Mouse (Mus musculus) embryo, embryonic 10 days (tissue): ENCODE results near the gene Duxbl1.
"Not testable (repeated sequence)": the region's sequence is repeated elsewhere in the genome, so short reads cannot be mapped to it uniquely, and the experiment has no call there.

Source experiments
- DNase-seq: peaks from one replicate; pipeline ENCODE4 v3.0.0-alpha.2; 2015; ENCODE audit warnings: low spot score

Duxbl1 gene

DNA sequence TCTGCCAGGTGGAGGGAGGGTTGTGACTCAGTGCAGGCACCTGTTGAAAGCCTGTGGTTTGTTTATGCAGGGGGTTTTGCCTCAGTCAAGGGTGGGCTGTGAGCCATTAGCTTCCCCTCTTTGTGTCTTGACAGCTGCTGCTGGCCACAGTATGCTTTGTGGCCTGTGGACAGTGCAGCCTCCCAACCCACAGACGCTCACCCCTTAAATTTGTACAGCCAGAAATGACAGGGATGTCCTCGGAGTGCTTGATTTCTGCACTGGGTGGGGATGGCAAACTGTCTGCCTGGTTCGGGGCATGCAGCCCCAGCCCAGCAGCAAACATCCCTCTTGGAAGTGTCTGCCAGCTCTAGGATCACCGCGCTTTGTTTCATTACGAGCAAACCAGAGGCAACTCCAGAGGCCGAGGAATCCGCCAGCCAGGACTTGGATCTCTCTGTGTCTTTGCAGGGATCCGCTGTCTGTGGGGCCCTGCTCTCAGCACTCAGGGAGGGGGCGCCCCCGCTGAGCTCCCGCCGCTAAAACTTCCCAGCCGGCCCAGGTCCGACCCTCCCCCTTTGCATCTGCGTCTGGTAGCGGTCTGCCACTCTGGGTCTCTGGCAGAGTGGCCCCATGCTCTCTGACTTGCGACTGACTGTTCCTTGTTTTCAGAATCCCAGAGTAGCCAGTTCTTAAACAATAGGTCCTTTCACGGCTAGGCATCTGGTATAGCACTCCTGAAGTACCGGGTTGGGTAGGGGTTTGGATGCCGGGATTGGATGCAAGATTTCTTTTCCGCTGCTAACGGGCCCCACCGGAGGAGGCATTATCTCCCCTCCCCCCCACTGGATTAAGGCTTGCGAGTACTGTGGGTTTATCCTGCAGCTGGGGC lies at the start of gene Duxbl1:
Duxbl1 (plus strand) TSS at position 207 of the 871 bp plus-strand sequence.
- not testable (repeated sequence) for DNase-seq

DNA sequence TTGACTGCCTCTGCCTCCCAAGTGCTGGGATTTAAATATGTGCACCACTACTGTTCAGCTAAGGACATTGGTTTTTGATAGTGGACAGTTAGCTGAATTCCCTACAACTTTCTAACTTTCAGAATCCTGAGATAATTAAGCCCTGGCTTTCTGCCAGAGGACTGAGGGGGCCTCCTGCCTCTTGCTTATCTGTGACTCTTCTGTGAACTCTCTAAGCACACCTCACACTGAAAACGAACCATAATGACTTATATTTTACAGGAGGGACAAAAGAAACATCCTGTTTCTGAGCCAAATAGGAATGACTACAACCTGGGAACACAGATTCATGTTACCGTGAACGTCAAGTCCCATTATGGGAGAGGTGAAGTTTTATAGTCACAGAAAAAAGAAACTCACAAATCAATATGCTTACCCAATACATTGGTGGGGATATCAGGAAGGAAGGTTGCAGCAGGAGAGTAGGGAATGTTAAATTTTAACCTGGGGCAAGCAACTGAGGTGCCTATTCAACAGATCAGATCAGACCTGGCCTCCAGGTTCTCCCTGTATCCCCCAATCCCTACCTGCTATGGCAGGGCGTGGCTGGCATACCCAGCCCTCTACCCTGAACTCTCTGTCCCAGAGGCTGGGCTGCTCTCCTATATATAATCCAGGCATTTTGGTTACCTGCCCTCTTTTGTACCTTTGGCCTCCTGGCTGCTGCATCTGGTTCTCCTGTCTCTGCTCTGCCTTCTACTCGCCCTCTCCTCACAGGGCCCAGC lies 41.3 kb upstream of the Duxbl1 start:
- DNase-seq, result not testable (repeated sequence)

DNA sequence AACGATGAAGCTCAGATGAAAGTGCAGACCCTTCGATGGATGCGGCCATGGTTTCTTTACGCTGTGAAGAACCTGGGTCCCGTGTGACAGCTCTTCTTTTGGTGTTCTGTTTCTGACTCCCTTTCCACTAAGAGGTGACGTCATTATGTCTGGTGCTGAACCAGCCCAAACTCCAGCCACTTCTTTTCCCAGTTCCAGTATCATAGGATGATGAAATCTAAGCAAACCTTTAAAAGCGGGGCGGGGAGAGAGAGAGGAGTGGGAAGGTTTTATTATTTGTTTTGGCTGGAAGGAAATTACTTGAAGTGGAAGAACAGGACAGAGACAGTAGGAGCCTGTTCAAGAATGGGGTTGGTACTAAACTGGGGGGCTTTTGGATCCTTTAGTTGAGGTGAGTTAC lies 40.4 kb upstream of the Duxbl1 start, which contains the start of gene Cphx1:
Cphx1 (plus strand) TSS at position 301 of the 400 bp plus-strand sequence.
- not testable (repeated sequence) for DNase-seq

DNA sequence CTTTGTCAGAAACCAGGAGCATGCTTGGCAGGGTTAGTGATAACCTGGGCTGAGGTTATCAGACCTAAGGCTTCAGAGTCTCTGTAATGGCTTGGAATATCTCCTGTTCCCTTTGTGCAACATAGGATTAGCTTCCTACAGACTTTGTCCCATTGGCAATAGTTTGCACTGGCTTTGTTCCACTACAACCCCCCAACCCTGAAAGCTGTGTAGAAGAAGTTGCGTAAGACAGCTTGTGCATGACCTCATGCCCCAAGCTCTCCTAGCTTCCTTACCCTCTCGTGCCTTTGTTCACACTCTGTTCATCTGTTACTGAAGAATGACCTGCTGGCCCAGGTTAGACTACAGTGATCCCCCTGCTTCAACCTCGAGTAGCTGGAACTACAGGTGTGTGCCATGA lies 20.5 kb upstream of the Duxbl1 start:
- not testable (repeated sequence) for DNase-seq

DNA sequence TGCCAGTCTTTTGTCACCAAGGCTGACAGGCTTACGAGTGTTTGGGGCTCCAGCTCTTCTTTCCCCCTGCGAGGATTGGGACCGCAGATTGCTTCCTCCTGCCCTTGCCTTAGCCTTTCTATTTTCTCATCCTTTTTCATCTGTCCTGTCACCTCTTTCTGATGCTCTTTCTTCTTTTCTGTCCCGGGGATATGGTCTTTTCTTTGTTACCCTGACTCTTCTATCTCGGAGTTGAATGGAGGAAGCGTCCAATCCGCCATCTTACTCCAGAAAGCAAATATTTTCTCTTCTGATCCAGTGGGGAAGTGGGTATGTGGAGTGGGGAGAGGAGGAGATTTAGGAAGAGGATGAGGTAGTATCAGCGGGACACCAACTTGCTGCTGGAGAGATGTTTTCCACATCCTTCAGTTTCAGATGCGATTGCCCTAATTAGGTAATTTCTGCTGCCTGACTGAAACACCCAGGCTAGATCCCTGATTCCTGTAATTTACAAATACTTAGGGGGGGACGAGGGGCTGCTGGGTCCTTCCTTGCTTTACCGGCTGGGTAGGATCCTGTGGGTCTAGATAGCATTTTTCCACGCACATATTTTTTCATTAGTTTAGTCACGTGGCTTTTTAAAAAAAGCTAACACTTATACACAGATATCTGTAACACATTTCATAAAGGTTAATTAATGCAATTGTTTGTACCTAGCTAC lies 1.0 kb downstream of the Duxbl1 start:
- DNase-seq, result peak; percentile 10

DNA sequence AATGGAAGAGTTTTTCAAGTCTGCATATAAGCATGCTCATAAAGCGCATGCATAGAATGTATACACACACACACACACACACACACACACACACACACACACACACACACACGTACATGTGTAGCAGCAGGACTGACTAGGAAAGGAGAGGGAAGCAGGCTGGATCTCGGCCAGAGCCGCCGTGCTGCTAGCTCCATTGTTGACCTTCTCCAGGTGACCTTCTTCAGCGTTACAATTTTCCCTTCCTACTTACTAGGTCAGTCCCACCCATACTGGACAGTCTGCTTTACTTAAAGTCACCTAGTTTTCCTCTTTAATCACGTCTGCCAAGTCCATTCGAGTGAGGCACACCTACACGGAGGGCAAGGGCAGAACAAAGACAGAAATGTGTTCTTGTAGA lies 3.5 kb downstream of the Duxbl1 start:
- not testable (repeated sequence) for DNase-seq

DNA sequence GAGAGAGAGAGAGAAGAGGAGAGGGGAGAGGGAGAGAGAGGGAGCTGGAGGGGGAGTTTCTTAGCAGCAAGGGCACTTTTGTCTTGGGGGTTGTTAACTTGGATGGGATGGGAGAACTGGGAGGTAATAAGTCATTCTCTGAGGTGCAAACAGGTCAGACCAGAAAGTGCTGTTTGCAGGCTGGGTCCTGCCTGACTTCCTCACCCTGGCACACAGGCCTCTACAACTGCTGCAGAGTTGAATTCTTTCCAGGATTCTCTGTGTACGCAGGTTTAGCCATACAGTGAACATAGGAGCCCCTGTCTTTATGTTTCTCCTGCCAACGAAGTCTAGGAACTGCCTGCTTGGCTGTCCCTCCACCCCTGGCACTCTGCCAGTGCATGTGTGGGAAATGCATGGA lies 29.1 kb downstream of the Duxbl1 start:
- DNase-seq, result not testable (repeated sequence)

DNA sequence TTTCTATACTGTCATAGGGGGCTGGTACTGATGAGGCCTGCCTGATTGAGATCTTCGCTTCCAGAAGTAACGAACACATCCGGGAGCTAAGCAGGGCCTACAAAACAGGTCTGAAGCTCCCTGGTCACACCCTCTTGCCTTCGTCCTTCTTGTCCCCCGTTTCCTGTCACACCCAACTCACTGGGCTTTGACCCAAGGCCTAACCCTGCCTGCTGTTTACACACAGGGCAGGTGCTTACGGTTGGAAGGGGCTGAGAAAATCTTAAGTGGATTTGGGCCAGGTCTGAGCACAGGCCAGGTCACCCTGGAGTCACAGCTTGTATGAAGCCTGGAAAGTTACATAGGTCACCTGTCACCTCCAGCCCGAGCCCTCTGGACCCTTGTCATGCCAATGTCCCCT lies 38.0 kb downstream of the Duxbl1 start:
- DNase-seq, result not testable (repeated sequence)

DNA sequence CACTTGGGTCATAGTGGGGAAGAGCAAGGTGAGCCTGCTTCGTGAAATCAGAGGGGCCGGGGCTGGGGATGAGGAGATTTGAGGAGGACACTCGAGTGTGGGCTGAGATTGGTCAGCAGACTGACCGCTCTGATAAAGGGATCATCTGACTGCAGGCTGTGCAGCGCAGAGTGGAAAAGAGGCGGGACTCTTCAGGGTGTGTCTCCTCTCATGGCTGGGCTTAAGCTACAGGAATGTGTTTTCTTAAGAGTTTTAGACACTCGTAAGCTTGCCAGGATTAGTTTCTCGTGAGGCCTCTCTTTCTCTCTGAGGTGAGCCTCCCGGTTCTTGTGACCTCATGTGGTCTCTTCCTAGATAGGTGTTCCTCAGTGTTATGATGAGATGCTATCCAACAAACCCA lies 43.2 kb downstream of the Duxbl1 start:
- DNase-seq, result not testable (repeated sequence)

DNA sequence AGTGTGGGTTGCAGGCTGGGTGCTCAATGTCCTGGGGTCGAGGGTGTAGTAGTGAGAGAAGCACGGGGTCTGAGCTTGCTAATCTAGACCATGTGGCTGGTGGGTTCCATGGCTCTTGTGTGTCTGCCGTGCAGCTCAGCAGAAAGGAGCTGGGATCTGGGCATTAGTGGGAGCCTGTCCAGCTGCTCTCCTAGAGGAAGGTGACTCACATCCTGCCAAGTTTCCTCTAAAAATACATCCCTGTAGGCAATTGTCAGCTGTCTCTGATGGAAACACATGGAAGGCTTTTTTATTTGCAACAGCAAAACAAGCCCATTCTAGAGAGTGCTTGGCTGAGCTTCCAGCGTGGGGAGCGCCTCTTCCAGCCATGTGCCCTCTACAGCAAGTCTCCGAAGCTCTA lies 44.5 kb downstream of the Duxbl1 start:
- DNase-seq, result not testable (repeated sequence)

DNA sequence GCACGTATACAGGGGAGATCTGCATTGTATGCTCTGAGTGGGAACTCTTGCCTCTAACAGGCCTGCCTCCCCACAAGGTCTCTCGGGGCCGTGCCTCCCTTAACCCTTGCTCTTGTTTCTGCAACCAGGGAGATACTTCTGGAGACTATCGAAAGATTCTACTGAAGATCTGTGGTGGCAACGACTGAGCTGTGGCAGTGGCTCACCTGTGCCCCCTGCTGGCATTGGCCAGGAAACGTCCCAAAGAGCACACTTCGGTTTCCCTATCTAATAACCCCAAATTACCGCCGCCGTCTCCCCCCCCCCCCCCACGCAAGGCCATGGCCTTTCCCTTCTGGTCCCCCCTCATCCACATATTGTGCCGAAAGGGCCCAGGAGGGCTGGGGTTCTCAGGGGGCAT lies 47.3 kb downstream of the Duxbl1 start:
- not testable (repeated sequence) for DNase-seq

DNA sequence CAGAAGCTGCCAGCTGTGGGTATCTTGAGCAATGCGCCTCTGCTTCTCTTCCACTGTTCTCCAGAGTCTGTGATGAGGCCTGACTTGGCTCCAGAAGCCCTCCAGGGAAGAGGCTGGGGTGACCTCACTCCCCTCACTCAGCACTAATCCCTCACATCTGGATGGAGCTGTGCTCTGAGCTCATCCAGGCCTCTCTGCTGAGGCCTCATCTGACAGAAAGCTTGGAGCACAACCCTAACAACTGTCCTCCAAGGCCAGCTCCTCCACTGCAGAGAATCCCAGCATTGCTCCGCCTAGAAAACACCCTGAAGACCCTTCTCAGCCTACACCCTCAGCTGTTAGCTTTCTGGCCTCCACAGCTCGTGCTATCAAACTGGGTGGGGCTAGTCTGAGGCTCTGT lies 56.0 kb downstream of the Duxbl1 start:
- DNase-seq, result not testable (repeated sequence)

DNA sequence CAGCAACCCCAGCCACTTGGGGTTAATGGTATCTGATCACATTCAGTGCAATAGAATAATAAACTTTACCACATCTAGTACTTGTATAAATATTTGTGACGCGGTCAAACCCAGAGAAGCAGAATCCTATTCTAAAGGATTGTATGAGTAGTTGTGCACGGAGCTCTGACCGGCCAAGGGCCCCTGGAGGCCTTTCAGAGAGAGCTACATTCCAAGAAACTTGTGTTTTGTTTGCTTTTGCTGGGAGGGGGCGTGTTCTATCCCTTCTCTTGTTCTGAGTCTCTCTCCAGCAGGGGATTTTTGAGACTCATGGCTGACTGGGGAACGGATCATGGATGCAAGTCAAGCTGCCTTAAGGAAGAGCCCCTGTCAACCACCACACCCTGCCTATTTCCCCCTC lies 57.1 kb downstream of the Duxbl1 start:
- DNase-seq, result not testable (repeated sequence)
